Mouse (Mus musculus): Measurements from ENCODE around the gene Foxo3. TPM values are rescaled to one million over a fixed set of nuclear protein-coding genes. Genes with fewer than 3 reads are reported as not detected.

Foxo3 gene
- polyA plus RNA-seq, 1 experiment = 14.9 TPM

- DNase-seq (ENCODE audit: low spot score) = peak; percentile 64
Measured at GRCm38 (mm10) chr10:42275401-42275870, 1.1 kb downstream of the Foxo3 start.

- DNase-seq (ENCODE audit: low spot score) = peak; percentile 34
Measured at GRCm38 (mm10) chr10:42274712-42275400, 1.7 kb downstream of the Foxo3 start.

- peak; percentile 32 for DNase-seq (ENCODE audit: low spot score)
Measured at GRCm38 (mm10) chr10:42273760-42274691, 2.5 kb downstream of the Foxo3 start.

- no peak for DNase-seq (ENCODE audit: low spot score)
Measured at GRCm38 (mm10) chr10:42273403-42273759, 3.2 kb downstream of the Foxo3 start.

GRCm38 (mm10) chr10:42271454-42272230, 4.9 kb downstream of the Foxo3 start:
- DNase-seq (ENCODE audit: low spot score) = no peak

GRCm38 (mm10) chr10:42270277-42271083, 6.1 kb downstream of the Foxo3 start:
- DNase-seq (ENCODE audit: low spot score) = no peak

GRCm38 (mm10) chr10:42269281-42270025, 7.1 kb downstream of the Foxo3 start:
- no peak for DNase-seq (ENCODE audit: low spot score)

- no peak for DNase-seq (ENCODE audit: low spot score)
Measured at GRCm38 (mm10) chr10:42267811-42268545, 8.6 kb downstream of the Foxo3 start.

- DNase-seq (ENCODE audit: low spot score) = no peak
Measured at GRCm38 (mm10) chr10:42265021-42265689, 11.4 kb downstream of the Foxo3 start.

- DNase-seq (ENCODE audit: low spot score) = no peak
Measured at GRCm38 (mm10) chr10:42264195-42264594, 12.4 kb downstream of the Foxo3 start.

- DNase-seq (ENCODE audit: low spot score) = no peak
Measured at GRCm38 (mm10) chr10:42263701-42264100, 12.9 kb downstream of the Foxo3 start.

- no peak for DNase-seq (ENCODE audit: low spot score)
Measured at GRCm38 (mm10) chr10:42262061-42262460, 14.5 kb downstream of the Foxo3 start.

- DNase-seq (ENCODE audit: low spot score) = no peak
Measured at GRCm38 (mm10) chr10:42261103-42261502, 15.5 kb downstream of the Foxo3 start.

- no peak for DNase-seq (ENCODE audit: low spot score)
Measured at GRCm38 (mm10) chr10:42260523-42260922, 16.0 kb downstream of the Foxo3 start.

- DNase-seq (ENCODE audit: low spot score) = no peak
Measured at GRCm38 (mm10) chr10:42259602-42260001, 17.0 kb downstream of the Foxo3 start.

GRCm38 (mm10) chr10:42257985-42258384, 18.6 kb downstream of the Foxo3 start:
- DNase-seq (ENCODE audit: low spot score) = no peak

GRCm38 (mm10) chr10:42254788-42255187, 21.8 kb downstream of the Foxo3 start:
- no peak for DNase-seq (ENCODE audit: low spot score)

- DNase-seq (ENCODE audit: low spot score) = no peak
Measured at GRCm38 (mm10) chr10:42251749-42252323, 24.7 kb downstream of the Foxo3 start.

- peak; percentile 39 for DNase-seq (ENCODE audit: low spot score)
Measured at GRCm38 (mm10) chr10:42251203-42251602, 25.4 kb downstream of the Foxo3 start.

All from urinary bladder, adult 2 months (tissue).